Mouse (Mus musculus): ENCODE data around the gene 5830411N06Rik. TPM values are rescaled to one million over a fixed set of nuclear protein-coding genes. Genes with fewer than 3 reads are reported as not detected.

Gene 5830411N06Rik
- total and polyA plus RNA-seq, 3 experiments = not detected

- Histone ChIP-seq H3K79me2 (replicated peaks; ENCODE audit: control insufficient read depth, extremely low read depth, insufficient read depth, poor library complexity, severe bottlenecking) (no peaks in the 10 kb centered on the region), H3K4me2 (ENCODE audit: insufficient read depth, low read depth, poor library complexity, severe bottlenecking) (no peak within 1 kb of the TSS), H3K4me3 (replicated peaks in 1 of 3; ENCODE audit: low read depth in 2 of 3, low read length in 2 of 3, poor library complexity in 1 of 3) (no peak within 1 kb of the TSS), H3K27ac (ENCODE audit: insufficient read depth, low read depth) (no peak within 1 kb of the TSS), H3K27me3 (replicated peaks) (peaks cover 85% of the 10 kb centered on the region), H3K36me3 (replicated peaks in 1 of 2; ENCODE audit: control insufficient read depth in 1 of 2, insufficient read depth in 1 of 2, low read length in 1 of 2) (no peaks in the 10 kb centered on the region), H3K9me3 (replicated peaks; ENCODE audit: low read length) (no peaks in the 10 kb centered on the region), H3K9ac (ENCODE audit: insufficient read depth, low read depth) (no peak within 1 kb of the TSS), H3K4me1 (ENCODE audit: control insufficient read depth in 1 of 2, insufficient read depth in 2 of 2) (no peaks in the 10 kb centered on the region)
- TF ChIP-seq MAX (IDR thresholded peaks at IDR 0.05; ENCODE audit: low read length) (no peak), JUN (IDR thresholded peaks at IDR 0.05; ENCODE audit: insufficient read depth, low read depth, low read length) (no peak), SMC3 (IDR thresholded peaks at IDR 0.05; ENCODE audit: low read depth, low read length) (no peak), BHLHE40 (IDR thresholded peaks at IDR 0.05; ENCODE audit: low read depth, low read length) (no peak), CHD1 (IDR thresholded peaks at IDR 0.05; ENCODE audit: low read depth, low read length) (no peak)
- dilution Hi-C loops (cut with MboI; ENCODE audit: extremely low pct_ligation_motif_present, extremely low pct_unique_long_range_greater_than_20kb, low sequenced_read_pairs) (no loop called here), in situ Hi-C loops (cut with MboI; ENCODE audit: low pct_ligation_motif_present, low pct_unique_long_range_greater_than_20kb, low sequenced_read_pairs) (no loop called here)
- no peak for DNase-seq (ENCODE audit: extremely low read depth)
Observed at GRCm38 (mm10) chr7:140320558-140320957, 73.5 kb downstream of the 5830411N06Rik start, which contains the start of gene Olfr525. Gene Olfr525, plus strand, starts transcription at chr7:140320858.

- Histone ChIP-seq H3K27ac (ENCODE audit: insufficient read depth, low read depth) (no peak overlapping the region), H3K4me2 (ENCODE audit: insufficient read depth, low read depth, poor library complexity, severe bottlenecking) (no peak overlapping the region), H3K9ac (ENCODE audit: insufficient read depth, low read depth) (no peak overlapping the region), H3K79me2 (replicated peaks; ENCODE audit: control insufficient read depth, extremely low read depth, insufficient read depth, poor library complexity, severe bottlenecking) (no peaks in the 10 kb centered on the region), H3K9me3 (replicated peaks; ENCODE audit: low read length) (no peaks in the 10 kb centered on the region), H3K27me3 (replicated peaks) (peaks cover 88% of the 10 kb centered on the region), H3K4me3 (replicated peaks in 1 of 3; ENCODE audit: low read depth in 2 of 3, low read length in 2 of 3, poor library complexity in 1 of 3) (no peak overlapping the region), H3K36me3 (replicated peaks in 1 of 2; ENCODE audit: control insufficient read depth in 1 of 2, insufficient read depth in 1 of 2, low read length in 1 of 2) (no peaks in the 10 kb centered on the region), H3K4me1 (ENCODE audit: control insufficient read depth in 1 of 2, insufficient read depth in 2 of 2) (no peaks in the 10 kb centered on the region)
- dilution Hi-C loops (cut with MboI; ENCODE audit: extremely low pct_ligation_motif_present, extremely low pct_unique_long_range_greater_than_20kb, low sequenced_read_pairs) (no loop called here), in situ Hi-C loops (cut with MboI; ENCODE audit: low pct_ligation_motif_present, low pct_unique_long_range_greater_than_20kb, low sequenced_read_pairs) (no loop called here)
- TF ChIP-seq ZMIZ1 (IDR thresholded peaks at IDR 0.05; ENCODE audit: low read depth, low read length) = no peak
- no peak for TF ChIP-seq NRF1 (IDR thresholded peaks at IDR 0.05; ENCODE audit: low read depth, low read length)
- no peak for TF ChIP-seq JUN (IDR thresholded peaks at IDR 0.05; ENCODE audit: insufficient read depth, low read depth, low read length)
- TF ChIP-seq JUND (conservative IDR thresholded peaks at IDR 0.05; ENCODE audit: low read depth, low read length) = no peak
- TF ChIP-seq TCF12 (IDR thresholded peaks at IDR 0.05; ENCODE audit: low read depth, low read length) = no peak
- no peak for DNase-seq (ENCODE audit: extremely low read depth)
Observed at GRCm38 (mm10) chr7:140321135-140321534, 74.1 kb downstream of the 5830411N06Rik start.

- Histone ChIP-seq H3K36me3 (replicated peaks in 1 of 2; ENCODE audit: control insufficient read depth in 1 of 2, insufficient read depth in 1 of 2, low read length in 1 of 2) (no peaks in the 10 kb centered on the region), H3K4me2 (ENCODE audit: insufficient read depth, low read depth, poor library complexity, severe bottlenecking) (no peak overlapping the region), H3K9ac (ENCODE audit: insufficient read depth, low read depth) (no peak overlapping the region), H3K9me3 (replicated peaks; ENCODE audit: low read length) (no peaks in the 10 kb centered on the region), H3K79me2 (replicated peaks; ENCODE audit: control insufficient read depth, extremely low read depth, insufficient read depth, poor library complexity, severe bottlenecking) (no peaks in the 10 kb centered on the region), H3K4me1 (ENCODE audit: control insufficient read depth in 1 of 2, insufficient read depth in 2 of 2) (no peaks in the 10 kb centered on the region), H3K27me3 (replicated peaks) (peaks cover 57% of the 10 kb centered on the region), H3K4me3 (replicated peaks in 1 of 3; ENCODE audit: low read depth in 2 of 3, low read length in 2 of 3, poor library complexity in 1 of 3) (no peak overlapping the region), H3K27ac (ENCODE audit: insufficient read depth, low read depth) (no peak overlapping the region)
- no peak for TF ChIP-seq TCF12 (IDR thresholded peaks at IDR 0.05; ENCODE audit: low read depth, low read length)
- dilution Hi-C loops (cut with MboI; ENCODE audit: extremely low pct_ligation_motif_present, extremely low pct_unique_long_range_greater_than_20kb, low sequenced_read_pairs) = no loop called here
- no peak for DNase-seq (ENCODE audit: extremely low read depth)
- in situ Hi-C loops (cut with MboI; ENCODE audit: low pct_ligation_motif_present, low pct_unique_long_range_greater_than_20kb, low sequenced_read_pairs) = no loop called here
Observed at GRCm38 (mm10) chr7:140329766-140330304, 82.8 kb downstream of the 5830411N06Rik start.
